Mouse (Mus musculus) CD4-positive helper T cell, adult 2 months (primary cell): ENCODE data around the gene Mrgprx1.

ENCODE experiments used
- DNase-seq: peaks from one replicate; pipeline ENCODE4 v3.0.0-alpha.2; 2012; ENCODE audit warnings: low read depth, missing footprints, low spot score

Gene Mrgprx1

DNA sequence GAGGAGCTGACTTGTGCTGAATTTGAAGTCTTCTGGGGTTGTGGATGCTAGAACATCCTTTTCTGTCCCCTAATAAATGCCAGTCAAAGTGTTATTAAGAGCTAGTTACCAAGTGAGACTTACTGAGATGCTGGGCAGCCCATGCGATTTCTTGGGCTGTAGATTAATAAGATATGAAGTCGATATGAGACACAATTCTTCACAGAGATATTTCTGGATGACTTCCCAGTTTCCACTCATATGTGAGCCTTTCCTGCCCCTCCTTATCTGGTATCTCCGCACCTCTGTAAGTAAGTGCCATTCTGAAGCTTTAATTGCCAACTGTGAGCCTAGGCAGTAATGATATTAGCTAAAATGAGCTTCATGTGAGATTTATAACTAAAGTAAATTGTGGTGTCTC, at the start of gene Mrgprx1:
Gene Mrgprx1 (minus strand): TSS at position 101 of the 400 bp plus-strand sequence.
- no peak for DNase-seq

DNA sequence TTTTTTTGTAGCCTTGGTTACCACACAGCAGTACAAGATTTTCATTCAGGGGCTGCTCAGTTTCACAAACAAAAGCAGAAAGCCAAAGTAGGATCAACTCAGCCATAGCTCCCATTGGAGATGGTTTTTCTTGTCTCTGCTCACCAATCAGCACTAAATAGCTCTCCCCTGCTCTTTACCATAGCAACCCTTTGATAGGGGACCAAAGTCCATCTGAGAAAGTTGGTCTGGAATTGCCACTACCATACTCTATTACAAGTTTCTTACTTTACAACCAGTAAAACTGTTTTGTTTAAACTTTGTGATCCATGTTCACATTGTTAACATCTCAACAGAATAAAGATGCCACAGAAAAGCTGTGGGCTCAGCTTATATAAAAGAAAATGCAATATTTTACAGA, 48.1 kb upstream of the Mrgprx1 start:
- no peak for DNase-seq

DNA sequence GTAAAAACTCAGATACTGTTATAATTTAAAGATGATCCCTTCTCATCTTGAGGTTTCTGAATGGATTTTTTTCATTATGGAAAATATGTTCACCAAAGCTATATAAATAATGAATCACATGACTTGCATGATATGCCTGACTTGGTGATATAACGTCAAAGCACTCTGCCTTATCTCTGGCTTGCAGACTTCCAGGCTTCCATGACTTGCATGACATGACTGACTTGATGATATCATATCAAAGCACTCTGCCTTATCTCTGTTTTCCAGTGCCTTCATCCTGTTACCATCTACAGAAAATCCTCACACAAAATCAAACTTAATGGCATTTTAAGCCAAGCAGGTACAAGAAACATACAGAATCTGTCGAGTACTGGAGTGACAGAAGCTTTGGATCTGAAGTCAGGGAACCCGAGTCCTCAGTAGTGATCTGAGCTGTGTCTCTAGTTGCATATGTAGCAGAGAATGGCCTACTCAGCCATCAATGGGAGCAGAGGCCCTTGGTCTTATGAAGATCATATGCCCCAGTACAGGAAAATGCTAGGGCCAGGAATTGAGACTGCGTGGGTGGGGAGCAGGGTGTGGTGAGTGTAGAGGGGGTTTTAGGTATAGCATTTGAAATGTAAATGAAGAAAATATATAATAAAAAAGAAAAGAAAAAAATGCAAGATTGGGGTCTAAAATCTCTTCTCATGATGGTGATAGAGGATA, 19.2 kb upstream of the Mrgprx1 start:
- no peak for DNase-seq

DNA sequence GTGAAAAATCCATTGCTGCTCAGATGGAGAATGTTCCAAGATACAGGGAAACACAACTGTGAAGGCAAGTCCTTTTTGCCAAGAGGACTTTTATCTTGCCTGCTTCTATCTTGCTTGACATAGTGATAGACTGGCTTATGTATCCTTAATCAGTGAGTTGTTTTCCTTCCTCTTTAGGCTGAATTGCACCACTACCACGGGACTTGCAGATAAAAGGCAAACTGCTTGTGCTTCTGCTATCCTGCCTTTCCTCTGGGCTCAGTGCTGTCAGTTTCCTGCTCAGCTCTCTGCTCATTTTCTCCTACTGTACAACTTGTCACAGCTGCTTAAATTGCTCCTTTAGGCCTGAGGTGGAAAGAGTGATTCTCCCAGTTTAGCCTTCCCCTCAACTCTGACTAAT, 16.6 kb upstream of the Mrgprx1 start:
- DNase-seq: no peak

DNA sequence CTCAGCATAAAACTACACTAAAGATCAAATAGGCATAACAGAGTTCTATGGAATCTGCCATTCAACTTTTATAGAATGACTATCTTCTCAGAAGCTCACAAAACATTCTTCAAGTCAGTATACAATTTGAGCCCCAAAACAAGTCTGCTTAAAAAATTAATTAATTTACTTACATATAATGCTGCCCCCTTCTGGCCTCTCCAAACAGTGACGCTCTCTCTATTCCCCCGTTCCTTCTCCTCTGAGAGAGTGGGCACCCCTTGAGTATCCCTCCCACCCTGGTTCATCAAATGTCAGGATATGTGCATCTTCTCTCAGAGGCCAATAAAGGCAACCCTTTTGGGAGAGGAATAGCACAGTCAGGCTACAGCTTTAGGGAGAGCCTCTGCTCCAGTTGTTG, 9.5 kb downstream of the Mrgprx1 start:
- DNase-seq: no peak

DNA sequence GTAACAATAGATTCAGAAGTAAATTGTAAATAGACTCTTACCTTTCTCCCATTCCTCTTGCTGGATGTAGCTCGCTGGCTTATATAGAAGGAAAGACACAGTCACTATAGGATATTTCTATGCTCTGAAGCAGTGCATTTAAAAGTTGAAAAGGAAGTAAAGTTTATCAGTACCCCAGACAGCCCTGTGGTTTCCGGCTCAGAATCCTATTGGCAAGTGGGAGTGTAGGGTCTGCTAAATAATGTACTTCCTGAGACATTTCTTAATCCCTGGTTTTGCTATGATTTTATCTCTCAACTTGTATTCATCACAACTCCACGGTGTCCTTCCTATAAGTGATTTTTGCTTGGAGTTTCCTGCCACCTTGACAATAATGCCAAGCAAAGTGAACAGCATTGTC, 31.7 kb downstream of the Mrgprx1 start:
- no peak for DNase-seq

DNA sequence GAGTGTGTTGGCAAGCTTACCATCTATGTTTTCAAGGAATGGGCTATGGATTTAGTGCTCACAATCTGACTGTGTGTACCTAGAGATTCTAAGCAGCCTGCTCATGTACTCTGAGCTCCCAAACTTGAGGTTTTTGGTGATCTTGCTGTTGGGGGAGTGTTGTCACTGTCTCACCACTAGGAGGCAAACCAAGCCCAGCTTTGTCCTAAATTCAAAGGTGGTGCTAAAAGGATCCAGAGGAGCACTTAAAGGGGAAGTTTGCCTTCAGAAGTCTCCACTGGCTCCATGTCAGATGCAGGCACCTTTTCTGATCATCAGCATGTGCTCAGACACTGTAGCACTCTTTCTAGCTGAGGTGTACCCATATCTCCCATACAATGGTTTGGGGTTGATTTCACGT, 40.6 kb downstream of the Mrgprx1 start:
- no peak for DNase-seq

DNA sequence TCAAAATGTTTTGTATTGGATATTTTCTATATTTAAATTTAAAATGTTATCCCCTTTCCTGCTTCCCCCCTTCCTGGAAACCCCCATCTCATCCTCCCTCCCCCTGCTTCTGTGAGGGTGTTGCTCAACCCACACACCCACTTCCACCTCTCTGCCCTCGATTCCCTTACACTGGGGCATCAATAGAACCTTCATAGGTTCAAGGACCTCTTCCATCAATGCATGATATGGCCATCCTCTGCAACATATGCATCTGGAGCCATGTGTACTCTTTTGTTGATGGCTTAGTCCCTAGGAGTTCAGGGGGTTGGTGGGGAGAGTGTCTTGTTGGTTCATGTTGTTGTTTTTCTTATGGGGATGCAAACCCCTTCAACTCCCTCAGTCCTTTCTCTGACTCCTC, 45.4 kb downstream of the Mrgprx1 start, which contains the start of gene Mrgpra4:
Gene Mrgpra4 (minus strand): TSS at position 101 of the 400 bp plus-strand sequence.
- no peak for DNase-seq
